Comparison of ENCODE assay signal across 33 mouse cellular contexts in the genomic region with DNA sequence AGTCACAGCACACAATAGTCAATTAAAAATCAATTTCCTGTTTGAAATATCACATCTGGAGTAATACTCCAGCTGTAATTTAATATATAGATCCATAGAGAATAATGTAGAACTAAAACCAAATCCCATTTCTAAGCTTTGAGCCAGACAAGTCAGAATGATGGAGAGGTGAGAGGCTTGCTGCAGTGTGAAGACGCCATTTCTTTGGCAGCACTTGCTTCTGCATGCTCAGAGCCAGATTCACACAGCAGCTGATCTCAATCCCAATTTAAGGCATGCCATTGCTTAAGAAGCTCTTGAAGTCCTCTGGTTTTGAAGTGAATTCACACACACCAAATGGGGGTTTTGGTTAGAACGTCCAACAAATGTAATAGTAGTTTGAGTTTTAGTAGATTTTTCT.
DNase-seq lines count a peak whose midpoint lies in the region; ATAC-seq and TF ChIP-seq lines count a peak whose summit lies in the region.
"Had no signal": no experiment of that assay in that cellular context is flagged by ENCODE, and none has a peak within 500 bp of the region (broad histone marks: within the 10 kb centered on the region; RNA-seq: fewer than 3 reads in every experiment).

No protein-coding gene starts in this region.

- no peaks in the 10 kb centered on the region for H3K36me3 ChIP-seq in midbrain, postnatal 0 days (ENCODE audit: insufficient read depth, low read length)
- no peaks in the 10 kb centered on the region for H3K36me3 ChIP-seq in midbrain, embryonic 16.5 days (ENCODE audit: control insufficient read depth, insufficient read depth, low read length)
- H3K36me3 ChIP-seq in forebrain, embryonic 16.5 days (ENCODE audit: control insufficient read depth, insufficient read depth): no peaks in the 10 kb centered on the region
- H3K36me3 ChIP-seq: embryonic facial prominence, embryonic 13.5 days; heart, embryonic 13.5 days; midbrain, embryonic 10.5 days; midbrain, embryonic 15.5 days; neural tube, embryonic 12.5 days had no signal

- no peak overlapping the region for H3K4me2 ChIP-seq in midbrain, postnatal 0 days (ENCODE audit: low read depth, low read length, poor library complexity, severe bottlenecking)
- H3K4me2 ChIP-seq in midbrain, embryonic 16.5 days (ENCODE audit: low read length): no peak overlapping the region
- no peak overlapping the region for H3K4me2 ChIP-seq in forebrain, embryonic 16.5 days (ENCODE audit: low read length)
- H3K4me2 ChIP-seq: embryonic facial prominence, embryonic 13.5 days; heart, embryonic 13.5 days; midbrain, embryonic 15.5 days; neural tube, embryonic 12.5 days had no signal

- no peaks in the 10 kb centered on the region for H3K4me1 ChIP-seq in midbrain, postnatal 0 days (ENCODE audit: insufficient read depth, low read length)
- H3K4me1 ChIP-seq in midbrain, embryonic 16.5 days (ENCODE audit: control insufficient read depth, insufficient read depth, low read length): no peaks in the 10 kb centered on the region
- no peaks in the 10 kb centered on the region for H3K4me1 ChIP-seq in forebrain, embryonic 16.5 days (replicated peaks; ENCODE audit: control insufficient read depth, insufficient read depth, low read length)
- H3K4me1 ChIP-seq: embryonic facial prominence, embryonic 13.5 days; heart, embryonic 13.5 days; midbrain, embryonic 10.5 days; midbrain, embryonic 15.5 days; neural tube, embryonic 12.5 days had no signal

- no peak overlapping the region for H3K4me3 ChIP-seq in midbrain, postnatal 0 days (ENCODE audit: low read depth, low read length)
- no peak overlapping the region for H3K4me3 ChIP-seq in midbrain, embryonic 16.5 days (ENCODE audit: low read depth, low read length)
- H3K4me3 ChIP-seq in forebrain, embryonic 16.5 days (replicated peaks; ENCODE audit: low read length): no peak overlapping the region
- H3K4me3 ChIP-seq: embryonic facial prominence, embryonic 13.5 days; erythroblast, embryonic 14.5 days; heart, embryonic 13.5 days; midbrain, embryonic 10.5 days; midbrain, embryonic 15.5 days; myocyte; neural tube, embryonic 12.5 days had no signal

- no peak for TF ChIP-seq POLR2A in brain, embryonic 14.5 days (IDR thresholded peaks at IDR 0.05; ENCODE audit: borderline replicate concordance, extremely low read depth, insufficient read depth, insufficient read length, poor library complexity, severe bottlenecking)

- H3K9me3 ChIP-seq in midbrain, postnatal 0 days (ENCODE audit: low read length): no peaks in the 10 kb centered on the region
- no peaks in the 10 kb centered on the region for H3K9me3 ChIP-seq in midbrain, embryonic 16.5 days (replicated peaks; ENCODE audit: control insufficient read depth, low read length, poor library complexity, severe bottlenecking)
- no peaks in the 10 kb centered on the region for H3K9me3 ChIP-seq in forebrain, embryonic 16.5 days (ENCODE audit: control insufficient read depth, low read length)
- H3K9me3 ChIP-seq: embryonic facial prominence, embryonic 13.5 days; heart, embryonic 13.5 days; midbrain, embryonic 10.5 days; midbrain, embryonic 15.5 days; neural tube, embryonic 12.5 days had no signal

- H3K9ac ChIP-seq in midbrain, postnatal 0 days (replicated peaks; ENCODE audit: low read length, poor library complexity, severe bottlenecking): no peak overlapping the region
- H3K9ac ChIP-seq in midbrain, embryonic 16.5 days (ENCODE audit: low read depth, low read length): no peak overlapping the region
- no peak overlapping the region for H3K9ac ChIP-seq in forebrain, embryonic 16.5 days (replicated peaks; ENCODE audit: low read depth, low read length)
- H3K9ac ChIP-seq: embryonic facial prominence, embryonic 13.5 days; heart, embryonic 13.5 days; liver, embryonic 14.5 days; midbrain, embryonic 15.5 days; neural tube, embryonic 12.5 days had no signal

- 94% methylated on average over 2 of the region's 2 CpGs for WGBS in midbrain, postnatal 0 days
- WGBS in midbrain, embryonic 16.5 days: 96% methylated on average over 2 of the region's 2 CpGs
- WGBS in forebrain, embryonic 16.5 days: 66% methylated on average over 2 of the region's 2 CpGs

- TF ChIP-seq CTCF in midbrain, postnatal 0 days (IDR thresholded peaks at IDR 0.05): no peak
- no peak for TF ChIP-seq CTCF in brain, embryonic 14.5 days (IDR thresholded peaks at IDR 0.05; ENCODE audit: borderline replicate concordance, extremely low read depth, insufficient read depth, insufficient read length)

- H3K27me3 ChIP-seq in midbrain, postnatal 0 days (ENCODE audit: insufficient read depth, low read length): no peaks in the 10 kb centered on the region
- H3K27me3 ChIP-seq in midbrain, embryonic 16.5 days (ENCODE audit: control insufficient read depth, insufficient read depth, low read depth, low read length): no peaks in the 10 kb centered on the region
- H3K27me3 ChIP-seq in forebrain, embryonic 16.5 days (replicated peaks; ENCODE audit: control insufficient read depth, insufficient read depth, low read length): no peaks in the 10 kb centered on the region
- H3K27me3 ChIP-seq: CH12.LX; embryonic facial prominence, embryonic 13.5 days; heart, embryonic 13.5 days; midbrain, embryonic 15.5 days; neural tube, embryonic 12.5 days had no signal

- ATAC-seq in frontal cortex, adult (ENCODE audit: low TSS enrichment): peak; percentile 59; the same call in 1 of the 2 replicates
- ATAC-seq in midbrain, postnatal 0 days (ENCODE audit: low FRiP score): no peak
- no peak for ATAC-seq in midbrain, embryonic 16.5 days
- 0 out of 2 replicates have a peak, but pooled peaks have one; percentile 52 for ATAC-seq in forebrain, embryonic 16.5 days
- ATAC-seq: activated CD4-positive, CD25-positive, alpha-beta regulatory T cell, adult 4 months; midbrain, embryonic 15.5 days had no signal

- no peak overlapping the region for H3K27ac ChIP-seq in midbrain, postnatal 0 days (ENCODE audit: low read depth, low read length)
- H3K27ac ChIP-seq in midbrain, embryonic 16.5 days (ENCODE audit: low read length): no peak overlapping the region
- no peak overlapping the region for H3K27ac ChIP-seq in forebrain, embryonic 16.5 days (ENCODE audit: low read length)
- H3K27ac ChIP-seq: embryonic facial prominence, embryonic 13.5 days; heart, embryonic 13.5 days; liver, embryonic 14.5 days; midbrain, embryonic 10.5 days; midbrain, embryonic 15.5 days; neural tube, embryonic 12.5 days; stomach, postnatal 0 days had no signal

- DNase-seq in frontal cortex, postnatal 14 days (ENCODE audit: low spot score in 2 of 2): no peak
- peak; percentile 5 for DNase-seq in midbrain, postnatal 0 days (ENCODE audit: low spot score)
- peak; percentile 71 for DNase-seq in brain, embryonic 14.5 days (ENCODE audit: low read depth)
- no peak for DNase-seq in adrenal gland, postnatal 36 days
- DNase-seq: adrenal gland, adult 2 months; B cell, adult 2 months; cerebellum, adult 11-12 months; cerebellum, adult 9-11 months; embryo, embryonic 11 days; gastrocnemius, postnatal 10 days; heart, postnatal 10 days; kidney, adult 11 months; kidney, postnatal 14 days; layer of hippocampus, adult 9-11 months; liver; lung, adult 2 months; lung, postnatal 14 days; thymus, adult 2 months; thymus, postnatal 4 days had no signal

Comparison
In these comparisons a context has a peak if more than half of its experiments do, and no peak if none do; other contexts are left out.
1. ATAC-seq: peak in frontal cortex, adult (single experiment) and forebrain, embryonic 16.5 days (single experiment); none in midbrain, postnatal 0 days (single experiment) and midbrain, embryonic 16.5 days (single experiment).
2. DNase-seq: peak in midbrain, postnatal 0 days (single experiment) and brain, embryonic 14.5 days (single experiment); none in frontal cortex, postnatal 14 days (0 of 2) and adrenal gland, postnatal 36 days (0 of 2).